Mouse (Mus musculus): Measurements from ENCODE around the gene Ftl1. TPM values are rescaled to one million over a fixed set of nuclear protein-coding genes. Genes with fewer than 3 reads are reported as not detected.

The Ftl1 gene
- polyA plus RNA-seq, 1 experiment = 2,413 TPM

DNA sequence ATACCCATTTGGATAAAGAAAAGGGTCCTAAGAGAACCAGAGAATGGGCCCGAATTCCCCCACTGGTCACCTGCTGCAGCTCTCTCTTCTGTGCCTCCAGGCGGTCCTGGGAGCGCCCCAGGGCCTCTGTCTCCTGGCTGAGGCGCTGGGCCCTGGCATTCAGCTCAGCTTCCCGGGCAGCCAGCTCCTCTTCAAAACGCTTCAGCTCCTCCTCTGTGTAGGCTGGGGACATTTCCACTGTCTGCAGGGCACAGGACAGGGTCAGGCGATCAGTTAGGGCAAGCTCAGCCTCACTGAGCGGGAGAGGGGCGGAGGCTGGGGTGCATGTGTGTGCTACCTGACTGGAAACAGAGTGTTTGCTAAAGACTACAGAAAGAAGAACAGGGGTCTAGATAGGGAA, 34.9 kb upstream of the Ftl1 start:
- Histone ChIP-seq H3K4me2 (ENCODE audit: low read depth) (no peak overlapping the region), H3ac (ENCODE audit: control insufficient read depth, insufficient read length) (no peak overlapping the region), H3K27me3 (ENCODE audit: control insufficient read depth, insufficient read depth, insufficient read length) (no peaks in the 10 kb centered on the region), H3K36me3 (ENCODE audit: control insufficient read depth, insufficient read depth) (no peaks in the 10 kb centered on the region), H3K79me2 (ENCODE audit: control insufficient read depth, insufficient read depth) (no peaks in the 10 kb centered on the region), H3K4me3 (no peak overlapping the region)
- TF ChIP-seq POLR2AphosphoS2 (IDR thresholded peaks at IDR 0.05; ENCODE audit: insufficient read length, low read depth) (no peak), CEBPB (IDR thresholded peaks at IDR 0.05; ENCODE audit: insufficient read depth, poor library complexity, severe bottlenecking) (no peak), TCF3 (IDR thresholded peaks at IDR 0.05; ENCODE audit: insufficient read length, low read depth) (no peak), POLR2A (IDR thresholded peaks at IDR 0.05; ENCODE audit: insufficient read length, low read depth) (no peak), SRF (IDR thresholded peaks at IDR 0.05; ENCODE audit: control insufficient read depth, insufficient read length, low read depth) (no peak), E2F4 (IDR thresholded peaks at IDR 0.05; ENCODE audit: insufficient read depth) (no peak), MYOD1 (IDR thresholded peaks at IDR 0.05; ENCODE audit: control insufficient read depth in 1 of 3, insufficient read length in 2 of 3, low read depth in 2 of 3) (no peak), REST (IDR thresholded peaks at IDR 0.05; ENCODE audit: insufficient read depth, insufficient read length) (no peak), USF1 (IDR thresholded peaks at IDR 0.05; ENCODE audit: low read depth) (no peak), MYOG (IDR thresholded peaks at IDR 0.05; ENCODE audit: control insufficient read depth in 1 of 3, insufficient read depth in 1 of 3, insufficient read length in 2 of 3, low read depth in 2 of 3) (no peak), MAX (IDR thresholded peaks at IDR 0.05; ENCODE audit: low read depth) (no peak)

- Histone ChIP-seq H3K27me3 (ENCODE audit: control insufficient read depth, insufficient read depth, insufficient read length) (no peaks in the 10 kb centered on the region), H3K4me2 (ENCODE audit: low read depth) (no peak overlapping the region), H3K79me2 (ENCODE audit: control insufficient read depth, insufficient read depth) (no peaks in the 10 kb centered on the region), H3K36me3 (ENCODE audit: control insufficient read depth, insufficient read depth) (no peaks in the 10 kb centered on the region), H3K4me3 (no peak overlapping the region), H3ac (ENCODE audit: control insufficient read depth, insufficient read length) (no peak overlapping the region)
- TF ChIP-seq E2F4 (IDR thresholded peaks at IDR 0.05; ENCODE audit: insufficient read depth) (no peak), TCF3 (IDR thresholded peaks at IDR 0.05; ENCODE audit: insufficient read length, low read depth) (no peak), MYOD1 (IDR thresholded peaks at IDR 0.05; ENCODE audit: control insufficient read depth in 1 of 3, insufficient read length in 2 of 3, low read depth in 2 of 3) (no peak), POLR2A (IDR thresholded peaks at IDR 0.05; ENCODE audit: insufficient read length, low read depth) (no peak), REST (IDR thresholded peaks at IDR 0.05; ENCODE audit: insufficient read depth, insufficient read length) (no peak), MAX (IDR thresholded peaks at IDR 0.05; ENCODE audit: low read depth) (no peak), SRF (IDR thresholded peaks at IDR 0.05; ENCODE audit: control insufficient read depth, insufficient read length, low read depth) (no peak), TCF12 (IDR thresholded peaks at IDR 0.05; ENCODE audit: insufficient read depth, poor library complexity, severe bottlenecking) (no peak), MYOG (IDR thresholded peaks at IDR 0.05; ENCODE audit: control insufficient read depth in 1 of 3, insufficient read depth in 1 of 3, insufficient read length in 2 of 3, low read depth in 2 of 3) (no peak), CEBPB (IDR thresholded peaks at IDR 0.05; ENCODE audit: insufficient read depth, poor library complexity, severe bottlenecking) (no peak), POLR2AphosphoS2 (IDR thresholded peaks at IDR 0.05; ENCODE audit: insufficient read length, low read depth) (no peak), USF1 (IDR thresholded peaks at IDR 0.05; ENCODE audit: low read depth) (no peak)
These were observed 33.3 kb upstream of the Ftl1 start for GRCm38 (mm10) chr7:45492951-45493350.

DNA sequence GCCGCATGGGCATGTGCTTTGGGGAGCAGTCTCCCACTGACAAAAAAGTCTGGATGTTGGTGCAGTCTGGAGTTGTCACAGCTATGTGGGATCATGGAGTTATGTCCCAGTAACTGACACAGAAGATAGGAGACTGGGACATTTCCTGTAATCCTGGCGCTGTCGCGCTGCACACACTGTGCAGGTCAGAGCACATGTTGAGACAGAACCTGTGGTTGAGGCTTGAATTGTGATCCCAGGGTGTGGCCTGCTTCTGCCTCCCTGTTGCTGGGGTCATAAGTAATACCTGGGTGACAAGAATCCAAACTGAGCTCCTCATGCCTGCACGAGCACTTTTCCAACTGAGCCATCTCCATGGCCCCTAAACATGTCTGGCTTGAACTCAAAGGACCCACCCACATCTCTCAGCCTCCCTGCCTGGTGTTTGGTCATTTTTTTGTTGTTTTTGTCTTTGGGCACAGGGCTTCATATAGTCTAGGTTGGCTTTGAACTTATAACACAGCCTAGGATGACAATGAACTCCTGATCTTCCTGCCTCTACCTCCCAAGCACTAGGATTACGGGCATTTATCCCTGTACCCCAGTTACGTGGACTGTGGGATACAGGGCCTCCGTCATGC, 32.7 kb upstream of the Ftl1 start:
- H3ac ChIP-seq (ENCODE audit: control insufficient read depth, insufficient read length) = no peak overlapping the region
- TF ChIP-seq POLR2AphosphoS2 (IDR thresholded peaks at IDR 0.05; ENCODE audit: insufficient read length, low read depth) (no peak), POLR2A (IDR thresholded peaks at IDR 0.05; ENCODE audit: insufficient read length, low read depth) (no peak), MYOD1 (IDR thresholded peaks at IDR 0.05; ENCODE audit: control insufficient read depth in 1 of 3, insufficient read length in 2 of 3, low read depth in 2 of 3) (no peak), CEBPB (IDR thresholded peaks at IDR 0.05; ENCODE audit: insufficient read depth, poor library complexity, severe bottlenecking) (no peak), TCF12 (IDR thresholded peaks at IDR 0.05; ENCODE audit: insufficient read depth, poor library complexity, severe bottlenecking) (no peak), USF1 (IDR thresholded peaks at IDR 0.05; ENCODE audit: low read depth) (no peak), REST (IDR thresholded peaks at IDR 0.05; ENCODE audit: insufficient read depth, insufficient read length) (no peak), MAX (IDR thresholded peaks at IDR 0.05; ENCODE audit: low read depth) (no peak), MYOG (IDR thresholded peaks at IDR 0.05; ENCODE audit: control insufficient read depth in 1 of 3, insufficient read depth in 1 of 3, insufficient read length in 2 of 3, low read depth in 2 of 3) (no peak), SRF (IDR thresholded peaks at IDR 0.05; ENCODE audit: control insufficient read depth, insufficient read length, low read depth) (no peak), E2F4 (IDR thresholded peaks at IDR 0.05; ENCODE audit: insufficient read depth) (no peak), TCF3 (IDR thresholded peaks at IDR 0.05; ENCODE audit: insufficient read length, low read depth) (no peak)
- no peaks in the 10 kb centered on the region for H3K27me3 ChIP-seq (ENCODE audit: control insufficient read depth, insufficient read depth, insufficient read length)
- no peaks in the 10 kb centered on the region for H3K36me3 ChIP-seq (ENCODE audit: control insufficient read depth, insufficient read depth)
- no peak overlapping the region for H3K4me2 ChIP-seq (ENCODE audit: low read depth)
- H3K79me2 ChIP-seq (ENCODE audit: control insufficient read depth, insufficient read depth) = no peaks in the 10 kb centered on the region
- H3K4me3 ChIP-seq = no peak overlapping the region

DNA sequence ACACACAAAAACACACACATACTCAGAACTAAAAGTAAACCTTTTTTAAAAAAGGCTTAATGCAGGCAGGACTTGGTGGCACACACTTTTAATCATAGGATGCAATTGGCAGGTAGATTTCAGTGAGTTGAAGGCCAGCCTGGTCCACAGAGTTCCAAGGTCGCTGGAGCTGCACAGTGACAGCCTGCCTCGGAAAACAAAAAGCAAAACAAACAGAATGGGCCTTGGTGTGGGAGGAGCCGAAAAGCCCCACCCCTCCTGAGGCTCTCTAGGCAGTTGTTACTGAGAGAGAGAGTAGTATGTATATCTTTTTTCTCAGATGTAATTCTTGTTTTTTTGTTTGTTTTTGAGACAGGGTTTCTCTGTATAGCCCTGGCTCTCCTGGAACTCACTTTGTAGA, 31.6 kb upstream of the Ftl1 start:
- Histone ChIP-seq H3K79me2 (ENCODE audit: control insufficient read depth, insufficient read depth) (no peaks in the 10 kb centered on the region), H3K36me3 (ENCODE audit: control insufficient read depth, insufficient read depth) (no peaks in the 10 kb centered on the region), H3K4me2 (ENCODE audit: low read depth) (peak overlapping the region; percentile 70), H3K27me3 (ENCODE audit: control insufficient read depth, insufficient read depth, insufficient read length) (no peaks in the 10 kb centered on the region), H3K4me3 (no peak overlapping the region), H3ac (ENCODE audit: control insufficient read depth, insufficient read length) (no peak overlapping the region)
- TF ChIP-seq TCF3 (IDR thresholded peaks at IDR 0.05; ENCODE audit: insufficient read length, low read depth) = no peak
- TF ChIP-seq TCF12 (IDR thresholded peaks at IDR 0.05; ENCODE audit: insufficient read depth, poor library complexity, severe bottlenecking) = no peak
- TF ChIP-seq MAX (IDR thresholded peaks at IDR 0.05; ENCODE audit: low read depth) = no peak
- no peak for TF ChIP-seq MYOD1 (IDR thresholded peaks at IDR 0.05; ENCODE audit: control insufficient read depth in 1 of 3, insufficient read length in 2 of 3, low read depth in 2 of 3)
- TF ChIP-seq E2F4 (IDR thresholded peaks at IDR 0.05; ENCODE audit: insufficient read depth) = no peak
- TF ChIP-seq POLR2AphosphoS2 (IDR thresholded peaks at IDR 0.05; ENCODE audit: insufficient read length, low read depth) = peak; percentile 32
- TF ChIP-seq SRF (IDR thresholded peaks at IDR 0.05; ENCODE audit: control insufficient read depth, insufficient read length, low read depth) = no peak
- TF ChIP-seq CEBPB (IDR thresholded peaks at IDR 0.05; ENCODE audit: insufficient read depth, poor library complexity, severe bottlenecking) = no peak
- no peak for TF ChIP-seq MYOG (IDR thresholded peaks at IDR 0.05; ENCODE audit: control insufficient read depth in 1 of 3, insufficient read depth in 1 of 3, insufficient read length in 2 of 3, low read depth in 2 of 3)

Data from myocyte (in vitro differentiated cells).